Mouse (Mus musculus) lung, postnatal 0 days (tissue): ENCODE measurements around the gene Gm42421.

Source experiments
- CTCF ChIP-seq: IDR thresholded peaks from 2 replicates; pipeline ENCODE4 v1.5.1; 2016; ENCODE audit warnings: antibody characterized with exemption, mild to moderate bottlenecking
- EP300 ChIP-seq: IDR thresholded peaks from 2 replicates; pipeline ENCODE4 v1.6.1; 2016; ENCODE audit warnings: antibody characterized with exemption, mild to moderate bottlenecking, control low read depth

DNA sequence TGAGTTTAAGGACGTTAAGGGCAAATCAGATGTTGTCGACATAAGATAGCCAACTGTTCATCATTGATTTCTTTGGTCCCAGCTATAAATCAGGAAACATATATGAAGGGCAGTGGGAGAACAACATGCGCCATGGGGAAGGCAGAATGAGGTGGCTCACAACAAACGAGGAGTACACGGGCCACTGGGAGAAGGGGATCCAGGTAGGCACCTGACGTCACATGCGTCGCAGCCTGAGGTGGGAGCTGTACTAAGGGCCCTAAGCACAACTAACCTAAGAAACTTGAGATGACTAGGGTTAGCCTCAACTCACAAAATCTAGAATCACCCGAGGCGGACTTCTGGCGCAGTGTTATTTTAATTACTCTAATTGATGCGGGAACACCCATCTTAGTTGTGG, 20.4 kb downstream of the Gm42421 start:
- TF ChIP-seq EP300 (no peak), CTCF (no peak)
